Mouse (Mus musculus) heart, embryonic 16.5 days (tissue): ENCODE results near the gene Tssk3. TPM values are rescaled to one million over a fixed set of nuclear protein-coding genes. Genes with fewer than 3 reads are reported as not detected.

Experiments used
- ATAC-seq: fragments of 200-750 bp; cut with Nextera tagmentation; replicated peaks from 2 replicates; pipeline ENCODE4 v1.8.0; 2017; ENCODE audit warnings: moderate number of reproducible peaks; ENCODE audit not compliant: insufficient read depth, low FRiP score; ENCODE audit errors: extremely low read depth
- H3K27ac ChIP-seq: fragments of 300-500 bp; sonication (generic); 2 replicates; pipeline ENCODE4 v1.5.1; 2014; ENCODE audit warnings: mild to moderate bottlenecking, low read length, control low read depth, moderate library complexity
- H3K27me3 ChIP-seq: fragments of 300-500 bp; sonication (generic); 2 replicates; pipeline ENCODE4 v1.6.1; 2014; ENCODE audit warnings: low read length, mixed read lengths; ENCODE audit not compliant: control insufficient read depth, insufficient read depth
- H3K36me3 ChIP-seq: fragments of 300-500 bp; sonication (generic); 2 replicates; pipeline ENCODE4 v1.6.1; 2014; ENCODE audit not compliant: control insufficient read depth, insufficient read depth
- H3K4me1 ChIP-seq: fragments of 300-500 bp; sonication (generic); 2 replicates; pipeline ENCODE4 v1.6.1; 2014; ENCODE audit warnings: low read length, mixed read lengths; ENCODE audit not compliant: control insufficient read depth, insufficient read depth
- H3K4me2 ChIP-seq: fragments of 300-500 bp; sonication (generic); 2 replicates; pipeline ENCODE4 v1.6.1; 2014; ENCODE audit warnings: low read depth, mild to moderate bottlenecking, control low read depth, low read length
- H3K4me3 ChIP-seq: fragments of 300-500 bp; sonication (generic); 2 replicates; pipeline ENCODE4 v1.5.1; 2014; ENCODE audit warnings: mild to moderate bottlenecking, control low read depth, low read length
- H3K9ac ChIP-seq: fragments of 300-500 bp; sonication (generic); 2 replicates; pipeline ENCODE4 v1.6.1; 2014; ENCODE audit warnings: low read length, control low read depth
- H3K9me3 ChIP-seq: fragments of 300-500 bp; sonication (generic); replicated peaks from 2 replicates; pipeline ENCODE4 v1.6.1; 2016; ENCODE audit warnings: low read length; ENCODE audit not compliant: control insufficient read depth
- WGBS: fragments of 180-500 bp; shearing (Covaris S2); extraction: QIAGEN DNeasy Blood & Tissue Kit; methylation state at CpG from one replicate; pipeline ENCODE4 v1.1.7; 2014; 5-methylcytosine and 5-hydroxymethylcytosine counted together
- polyA plus RNA-seq: library from polyadenylated mRNA; unstranded; fragments of >200 nt; fragmentation: Nextera tagmentation; extraction: Ambion mirVana; gene quantifications from 2 replicates; pipeline ENCODE4 v1.2.1, GENCODE M21; 2015

The Tssk3 gene
- polyA plus RNA-seq, 1 experiment from 2014 or later, result not detected

DNA sequence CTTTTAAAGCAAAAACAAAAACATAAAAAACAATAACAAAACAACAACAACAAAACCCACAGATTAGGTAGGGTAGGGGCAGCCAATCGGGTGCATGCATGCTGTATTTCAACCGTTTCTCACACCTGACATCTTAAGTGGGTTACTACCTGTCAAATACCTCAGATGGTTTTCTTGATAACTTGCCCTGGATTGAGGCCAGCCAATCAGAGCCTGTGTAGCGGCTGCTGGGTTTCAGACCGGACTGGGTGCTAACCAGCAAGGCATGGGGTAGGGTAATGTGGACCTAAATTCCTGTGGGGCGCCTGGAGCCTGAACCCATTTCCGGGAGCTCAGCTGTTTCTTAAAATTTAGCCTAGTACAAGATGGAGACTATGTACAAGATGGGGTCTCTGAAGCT lies 49.7 kb downstream of the Tssk3 start:
- H3K4me3 ChIP-seq, result no peak overlapping the region; the same call in 1 of the 2 replicates
- H3K36me3 ChIP-seq, result no peaks in the 10 kb centered on the region
- ATAC-seq, result no peak; the same call in 1 of the 2 replicates
- 44% methylated on average over 6 of the region's 6 CpGs for WGBS
- no peaks in the 10 kb centered on the region for H3K9me3 ChIP-seq
- peaks cover 9% of the 10 kb centered on the region for H3K4me1 ChIP-seq
- H3K27me3 ChIP-seq, result peaks cover 20% of the 10 kb centered on the region
- H3K27ac ChIP-seq, result no peak overlapping the region
- no peak overlapping the region for H3K9ac ChIP-seq
- peak overlapping the region; percentile 70 for H3K4me2 ChIP-seq

DNA sequence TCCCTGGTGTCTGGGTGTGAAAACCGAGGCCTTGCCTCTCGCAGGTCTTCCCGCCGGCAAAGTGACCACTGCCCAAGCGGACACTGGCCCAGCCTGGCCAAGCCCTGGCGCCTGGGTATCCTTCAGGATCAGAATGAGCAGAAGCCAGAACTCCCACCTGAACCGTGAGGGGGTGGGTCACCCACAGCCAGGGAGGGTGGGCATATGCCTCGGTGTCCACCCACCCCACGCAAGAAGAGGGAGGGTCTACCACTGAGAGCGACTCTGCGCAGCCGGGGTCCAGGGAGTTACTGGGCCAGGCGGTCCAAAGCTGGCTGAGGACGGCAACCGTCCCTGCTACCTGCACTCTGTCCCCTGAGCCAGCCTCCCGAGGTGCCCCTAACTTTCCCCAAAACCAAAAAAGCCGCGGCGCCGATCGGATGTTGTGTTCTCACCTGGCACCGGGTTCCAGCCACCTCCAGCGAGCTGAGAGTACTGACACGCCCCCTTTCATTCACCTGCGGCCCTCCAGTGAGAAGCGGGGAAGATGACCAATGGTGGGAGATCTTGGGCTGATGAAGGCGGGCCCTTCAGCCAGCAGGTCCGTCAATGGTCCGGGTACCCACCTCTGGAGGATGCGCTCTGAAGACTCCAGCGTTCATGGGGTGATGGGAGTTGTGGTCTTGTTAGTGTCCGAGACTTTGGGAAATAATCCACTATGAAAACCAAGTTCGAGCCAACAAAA lies 50.3 kb downstream of the Tssk3 start, which contains the start of gene Zbtb8b:
Zbtb8b (minus strand) TSS at position 514 of the 724 bp plus-strand sequence.
- Histone ChIP-seq H3K4me3 (peak within 1 kb of the TSS; percentile 48), H3K27ac (no peak within 1 kb of the TSS), H3K9ac (peak within 1 kb of the TSS; percentile 57), H3K4me2 (peak within 1 kb of the TSS; percentile 70), H3K9me3 (no peaks in the 10 kb centered on the region), H3K36me3 (no peaks in the 10 kb centered on the region), H3K27me3 (peaks cover 20% of the 10 kb centered on the region), H3K4me1 (peaks cover 8% of the 10 kb centered on the region)
- WGBS, result 7% methylated on average over 33 of the region's 33 CpGs
- peak; percentile 37; the same call in 1 of the 2 replicates for ATAC-seq

Other genes starting within 250 kb of the Tssk3 start
- 2.2 and 2.3 TPM in 2 replicates for gene C77080, start 229.6 kb downstream of the Tssk3 start, polyA plus RNA-seq
- 1.8 and 1.9 TPM in 2 replicates for gene Sync, start 203.4 kb downstream of the Tssk3 start, polyA plus RNA-seq
- gene Rbbp4, start 155.7 kb downstream of the Tssk3 start, polyA plus RNA-seq, result 259 and 291 TPM in 2 replicates
- gene Zbtb8os, start 155.3 kb downstream of the Tssk3 start, polyA plus RNA-seq, result 36.9 and 41.7 TPM in 2 replicates
- gene Zbtb8a, start 112.9 kb downstream of the Tssk3 start, polyA plus RNA-seq, result 10.1 and 11.3 TPM in 2 replicates
- gene Zbtb8b, start 50.2 kb downstream of the Tssk3 start, polyA plus RNA-seq, result 6.3 and 7.2 TPM in 2 replicates
- gene Bsdc1, start 29.4 kb downstream of the Tssk3 start, polyA plus RNA-seq, result 25.0 and 26.2 TPM in 2 replicates
- not detected in 2 replicates for gene Fam229a, start 168 bp upstream of the Tssk3 start, polyA plus RNA-seq
- gene Marcksl1, start 22.6 kb upstream of the Tssk3 start, polyA plus RNA-seq, result 262 and 287 TPM in 2 replicates
- 123 and 139 TPM in 2 replicates for gene Hdac1, start 51.7 kb upstream of the Tssk3 start, polyA plus RNA-seq
- gene Lck, start 82.6 kb upstream of the Tssk3 start, polyA plus RNA-seq, result 45.9 and 121 TPM in 2 replicates
- 5.1 and 5.7 TPM in 2 replicates for gene Fam167b, start 87.5 kb upstream of the Tssk3 start, polyA plus RNA-seq
- gene Eif3i, start 109.6 kb upstream of the Tssk3 start, polyA plus RNA-seq, result 178 and 180 TPM in 2 replicates
- gene Tmem234, start 109.6 kb upstream of the Tssk3 start, polyA plus RNA-seq, result 148 and 152 TPM in 2 replicates
- gene Dcdc2b, start 123.2 kb upstream of the Tssk3 start, polyA plus RNA-seq, result 1.8 and 2.7 TPM in 2 replicates
- gene Iqcc, start 128.1 kb upstream of the Tssk3 start, polyA plus RNA-seq, result 22.7 and 22.9 TPM in 2 replicates
- gene Ccdc28b, start 132.9 kb upstream of the Tssk3 start, polyA plus RNA-seq, result 50.9 and 55.0 TPM in 2 replicates
- gene Txlna, start 150.0 kb upstream of the Tssk3 start, polyA plus RNA-seq, result 47.0 and 48.9 TPM in 2 replicates
- 16.1 and 18.0 TPM in 2 replicates for gene Kpna6, start 181.7 kb upstream of the Tssk3 start, polyA plus RNA-seq
- gene Tmem39b, start 205.8 kb upstream of the Tssk3 start, polyA plus RNA-seq, result 6.2 and 6.6 TPM in 2 replicates